Mouse (Mus musculus): ENCODE data around the gene Scd3. TPM values are rescaled to one million over a fixed set of nuclear protein-coding genes. Genes with fewer than 3 reads are reported as not detected.

The Scd3 gene
- polyA plus RNA-seq, 1 experiment, result 0.06 TPM

DNA sequence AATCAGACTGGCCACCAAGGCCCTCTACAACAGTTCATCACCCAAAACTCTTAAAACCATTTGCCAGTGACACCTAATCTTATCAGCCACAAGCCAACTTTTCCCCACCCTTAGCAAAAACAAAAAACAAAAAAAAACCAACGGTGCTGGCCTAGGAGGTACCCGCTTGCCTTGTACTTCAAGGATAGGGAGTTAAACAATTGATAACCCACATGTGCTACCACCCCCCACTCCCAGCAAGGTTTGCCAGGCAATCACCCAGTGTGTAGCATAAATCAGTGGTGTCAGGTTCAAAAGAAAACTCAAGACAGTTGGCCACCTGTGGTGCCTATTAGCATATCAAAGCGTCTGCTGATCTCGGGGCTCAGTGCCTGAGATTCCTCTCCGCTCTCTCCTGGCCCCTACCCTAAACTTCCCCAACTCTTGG lies 62.9 kb downstream of the Scd3 start:
- Histone ChIP-seq H3ac (ENCODE audit: control insufficient read depth, insufficient read length, low read depth) (no peak overlapping the region), H3K79me3 (ENCODE audit: low read depth) (no peaks in the 10 kb centered on the region), H3K27me3 (ENCODE audit: control insufficient read depth, insufficient read depth, insufficient read length) (no peaks in the 10 kb centered on the region), H3K79me2 (ENCODE audit: control insufficient read depth, insufficient read depth) (no peaks in the 10 kb centered on the region), H3K36me3 (ENCODE audit: control insufficient read depth, insufficient read depth) (no peaks in the 10 kb centered on the region), H3K4me3 (ENCODE audit: insufficient read depth, poor library complexity, severe bottlenecking) (no peak overlapping the region)
- TF ChIP-seq USF1 (IDR thresholded peaks at IDR 0.05; ENCODE audit: low read depth) (no peak), FOSL1 (IDR thresholded peaks at IDR 0.05; ENCODE audit: insufficient read depth, low read length, poor library complexity, severe bottlenecking) (no peak), MYOD1 (IDR thresholded peaks at IDR 0.05; ENCODE audit: control insufficient read depth, insufficient read length, low read depth) (no peak), MYOG (IDR thresholded peaks at IDR 0.05; ENCODE audit: control insufficient read depth, extremely low read depth, insufficient read length) (no peak), CEBPB (IDR thresholded peaks at IDR 0.05; ENCODE audit: low read depth) (no peak), CTCF (IDR thresholded peaks at IDR 0.05; ENCODE audit: control insufficient read depth, insufficient read depth, insufficient read length) (no peak), MAX (IDR thresholded peaks at IDR 0.05) (no peak)

GRCm38 (mm10) chr19:44266458-44266823 lies 63.4 kb downstream of the Scd3 start:
- Histone ChIP-seq H3K79me3 (ENCODE audit: low read depth) (no peaks in the 10 kb centered on the region), H3K4me3 (ENCODE audit: insufficient read depth, poor library complexity, severe bottlenecking) (no peak overlapping the region), H3K27me3 (ENCODE audit: control insufficient read depth, insufficient read depth, insufficient read length) (no peaks in the 10 kb centered on the region), H3K79me2 (ENCODE audit: control insufficient read depth, insufficient read depth) (no peaks in the 10 kb centered on the region), H3ac (ENCODE audit: control insufficient read depth, insufficient read length, low read depth) (no peak overlapping the region), H3K36me3 (ENCODE audit: control insufficient read depth, insufficient read depth) (no peaks in the 10 kb centered on the region)
- TF ChIP-seq CTCF (IDR thresholded peaks at IDR 0.05; ENCODE audit: control insufficient read depth, insufficient read depth, insufficient read length), result no peak
- no peak for TF ChIP-seq FOSL1 (IDR thresholded peaks at IDR 0.05; ENCODE audit: insufficient read depth, low read length, poor library complexity, severe bottlenecking)
- TF ChIP-seq MYOD1 (IDR thresholded peaks at IDR 0.05; ENCODE audit: control insufficient read depth, insufficient read length, low read depth), result no peak
- TF ChIP-seq CEBPB (IDR thresholded peaks at IDR 0.05; ENCODE audit: low read depth), result no peak
- no peak for TF ChIP-seq MAX (IDR thresholded peaks at IDR 0.05)
- TF ChIP-seq USF1 (IDR thresholded peaks at IDR 0.05; ENCODE audit: low read depth), result no peak
- no peak for TF ChIP-seq MYOG (IDR thresholded peaks at IDR 0.05; ENCODE audit: control insufficient read depth, extremely low read depth, insufficient read length)

DNA sequence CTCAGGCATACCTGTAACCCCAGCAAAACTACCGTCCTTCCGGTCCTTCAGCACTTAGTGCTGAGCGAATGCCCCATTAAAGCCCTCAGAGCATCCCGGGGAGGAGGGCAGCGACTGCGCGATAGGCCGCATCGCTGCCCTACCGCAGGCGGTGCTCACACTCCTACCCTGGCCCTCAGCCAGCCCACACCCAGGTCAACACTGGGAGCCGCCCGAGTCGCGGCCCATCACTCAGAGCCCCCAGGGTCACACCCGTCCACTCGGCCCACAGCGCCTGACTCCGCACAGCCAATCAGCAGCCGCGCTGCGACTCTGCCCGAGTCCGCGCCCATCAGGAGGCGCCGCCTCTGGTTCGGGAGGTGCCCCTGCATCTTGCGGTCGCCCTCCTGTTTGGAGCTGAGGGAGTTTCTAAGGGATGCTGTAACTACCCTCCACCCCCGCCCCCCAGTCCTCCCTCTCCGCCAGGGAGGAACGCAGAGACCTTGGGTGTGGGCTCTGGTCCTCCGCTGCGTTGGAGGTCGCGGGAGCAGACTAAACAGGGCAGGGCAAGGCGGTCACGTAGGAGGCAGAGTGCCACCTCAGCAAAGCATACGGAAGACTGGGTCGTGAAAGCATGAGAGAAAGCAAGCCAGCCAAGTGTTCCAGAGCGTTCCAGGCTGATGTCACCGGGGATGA lies 63.9 kb downstream of the Scd3 start:
- H3K27me3 ChIP-seq (ENCODE audit: control insufficient read depth, insufficient read depth, insufficient read length), result no peaks in the 10 kb centered on the region
- peak overlapping the region; percentile 18 for H3K4me3 ChIP-seq (ENCODE audit: insufficient read depth, poor library complexity, severe bottlenecking)
- H3K79me2 ChIP-seq (ENCODE audit: control insufficient read depth, insufficient read depth), result no peaks in the 10 kb centered on the region
- peak; percentile 56 for TF ChIP-seq USF1 (IDR thresholded peaks at IDR 0.05; ENCODE audit: low read depth)
- TF ChIP-seq MAX (IDR thresholded peaks at IDR 0.05), result peak; percentile 5
- no peak for TF ChIP-seq CEBPB (IDR thresholded peaks at IDR 0.05; ENCODE audit: low read depth)
- no peaks in the 10 kb centered on the region for H3K79me3 ChIP-seq (ENCODE audit: low read depth)
- no peaks in the 10 kb centered on the region for H3K36me3 ChIP-seq (ENCODE audit: control insufficient read depth, insufficient read depth)
- peak overlapping the region; percentile 15 for H3ac ChIP-seq (ENCODE audit: control insufficient read depth, insufficient read length, low read depth)

GRCm38 (mm10) chr19:44267499-44268002 lies 64.5 kb downstream of the Scd3 start:
- peak overlapping the region; percentile 15 for H3ac ChIP-seq (ENCODE audit: control insufficient read depth, insufficient read length, low read depth)
- TF ChIP-seq MAX (IDR thresholded peaks at IDR 0.05), result no peak
- no peak for TF ChIP-seq MYOG (IDR thresholded peaks at IDR 0.05; ENCODE audit: control insufficient read depth, extremely low read depth, insufficient read length)
- TF ChIP-seq CTCF (IDR thresholded peaks at IDR 0.05; ENCODE audit: control insufficient read depth, insufficient read depth, insufficient read length), result no peak
- no peak for TF ChIP-seq CEBPB (IDR thresholded peaks at IDR 0.05; ENCODE audit: low read depth)
- TF ChIP-seq FOSL1 (IDR thresholded peaks at IDR 0.05; ENCODE audit: insufficient read depth, low read length, poor library complexity, severe bottlenecking), result no peak
- no peak for TF ChIP-seq MYOD1 (IDR thresholded peaks at IDR 0.05; ENCODE audit: control insufficient read depth, insufficient read length, low read depth)
- H3K79me3 ChIP-seq (ENCODE audit: low read depth), result no peaks in the 10 kb centered on the region
- no peaks in the 10 kb centered on the region for H3K27me3 ChIP-seq (ENCODE audit: control insufficient read depth, insufficient read depth, insufficient read length)
- peak overlapping the region; percentile 18 for H3K4me3 ChIP-seq (ENCODE audit: insufficient read depth, poor library complexity, severe bottlenecking)
- H3K79me2 ChIP-seq (ENCODE audit: control insufficient read depth, insufficient read depth), result no peaks in the 10 kb centered on the region
- H3K36me3 ChIP-seq (ENCODE audit: control insufficient read depth, insufficient read depth), result no peaks in the 10 kb centered on the region

DNA sequence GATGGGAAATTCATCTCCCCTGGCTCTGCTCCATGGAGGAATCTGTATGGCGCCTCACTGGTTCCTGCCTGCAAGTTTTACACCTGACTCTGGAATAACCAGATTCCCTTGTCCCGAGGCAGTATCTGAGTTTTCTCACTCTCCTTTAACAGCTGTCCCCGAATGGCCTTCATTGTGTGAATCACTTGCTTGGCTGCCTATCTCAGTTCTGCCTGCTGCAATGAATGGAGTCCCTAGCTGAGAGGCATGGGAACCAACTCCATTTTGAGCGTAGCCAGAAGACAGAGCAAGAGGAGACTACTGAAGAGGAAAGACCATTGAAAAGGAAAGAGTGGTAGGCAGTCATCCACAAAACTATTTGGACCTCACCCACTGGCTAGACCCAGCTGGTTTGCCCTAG lies 70.6 kb downstream of the Scd3 start:
- H3K27me3 ChIP-seq (ENCODE audit: control insufficient read depth, insufficient read depth, insufficient read length), result no peaks in the 10 kb centered on the region
- no peaks in the 10 kb centered on the region for H3K36me3 ChIP-seq (ENCODE audit: control insufficient read depth, insufficient read depth)
- no peaks in the 10 kb centered on the region for H3K79me2 ChIP-seq (ENCODE audit: control insufficient read depth, insufficient read depth)
- H3ac ChIP-seq (ENCODE audit: control insufficient read depth, insufficient read length, low read depth), result no peak overlapping the region
- H3K79me3 ChIP-seq (ENCODE audit: low read depth), result no peaks in the 10 kb centered on the region
- no peak for TF ChIP-seq CEBPB (IDR thresholded peaks at IDR 0.05; ENCODE audit: low read depth)
- no peak for TF ChIP-seq FOSL1 (IDR thresholded peaks at IDR 0.05; ENCODE audit: insufficient read depth, low read length, poor library complexity, severe bottlenecking)
- no peak for TF ChIP-seq USF1 (IDR thresholded peaks at IDR 0.05; ENCODE audit: low read depth)
- TF ChIP-seq MAX (IDR thresholded peaks at IDR 0.05), result no peak
- TF ChIP-seq MYOD1 (IDR thresholded peaks at IDR 0.05; ENCODE audit: control insufficient read depth, insufficient read length, low read depth), result no peak
- no peak for TF ChIP-seq MYOG (IDR thresholded peaks at IDR 0.05; ENCODE audit: control insufficient read depth, extremely low read depth, insufficient read length)
- no peak for TF ChIP-seq CTCF (IDR thresholded peaks at IDR 0.05; ENCODE audit: control insufficient read depth, insufficient read depth, insufficient read length)
- H3K4me3 ChIP-seq (ENCODE audit: insufficient read depth, poor library complexity, severe bottlenecking), result no peak overlapping the region

GRCm38 (mm10) chr19:44274452-44274851 lies 71.4 kb downstream of the Scd3 start:
- Histone ChIP-seq H3K4me3 (ENCODE audit: insufficient read depth, poor library complexity, severe bottlenecking) (no peak overlapping the region), H3ac (ENCODE audit: control insufficient read depth, insufficient read length, low read depth) (no peak overlapping the region), H3K36me3 (ENCODE audit: control insufficient read depth, insufficient read depth) (no peaks in the 10 kb centered on the region), H3K27me3 (ENCODE audit: control insufficient read depth, insufficient read depth, insufficient read length) (no peaks in the 10 kb centered on the region), H3K79me2 (ENCODE audit: control insufficient read depth, insufficient read depth) (no peaks in the 10 kb centered on the region), H3K79me3 (ENCODE audit: low read depth) (no peaks in the 10 kb centered on the region)
- TF ChIP-seq USF1 (IDR thresholded peaks at IDR 0.05; ENCODE audit: low read depth), result no peak
- TF ChIP-seq FOSL1 (IDR thresholded peaks at IDR 0.05; ENCODE audit: insufficient read depth, low read length, poor library complexity, severe bottlenecking), result no peak
- TF ChIP-seq MYOG (IDR thresholded peaks at IDR 0.05; ENCODE audit: control insufficient read depth, extremely low read depth, insufficient read length), result no peak
- no peak for TF ChIP-seq MYOD1 (IDR thresholded peaks at IDR 0.05; ENCODE audit: control insufficient read depth, insufficient read length, low read depth)
- TF ChIP-seq CEBPB (IDR thresholded peaks at IDR 0.05; ENCODE audit: low read depth), result no peak
- no peak for TF ChIP-seq CTCF (IDR thresholded peaks at IDR 0.05; ENCODE audit: control insufficient read depth, insufficient read depth, insufficient read length)
- no peak for TF ChIP-seq MAX (IDR thresholded peaks at IDR 0.05)

All from C2C12 (cell line).